Mouse (Mus musculus): ENCODE data around the gene Tceal3. TPM values are rescaled to one million over a fixed set of nuclear protein-coding genes. Genes with fewer than 3 reads are reported as not detected.
"Not testable (repeated sequence)": the region's sequence is repeated elsewhere in the genome, so short reads cannot be mapped to it uniquely, and the experiment has no call there.

The Tceal3 gene
- polyA plus RNA-seq, 1 experiment from 2014 or later: 28.6 TPM

GRCm38 (mm10) chrX:136708782-136709181, 118.1 kb downstream of the Tceal3 start:
- Histone ChIP-seq H3K4me2 (replicated peaks) (peak overlapping the region; percentile 59), H3K4me1 (no peaks in the 10 kb centered on the region; the same call in 1 of the 2 replicates), H3K9ac (peak overlapping the region; percentile 61; the same call in 1 of the 2 replicates), H3K4me3 (peak overlapping the region; percentile 48), H3K27me3 (replicated peaks) (no peaks in the 10 kb centered on the region), H3K9me3 (no peaks in the 10 kb centered on the region), H3K27ac (no peak overlapping the region), H3K36me3 (no peaks in the 10 kb centered on the region)
- WGBS: 15% methylated on average over 14 of the region's 14 CpGs
- ATAC-seq (ENCODE audit: low FRiP score, low read depth): peak; percentile 45; the same call in 1 of the 2 replicates

GRCm38 (mm10) chrX:136714742-136715474, 124.3 kb downstream of the Tceal3 start:
- H3K4me1 ChIP-seq; H3K9me3 ChIP-seq; H3K27ac ChIP-seq; H3K27me3 ChIP-seq (replicated peaks); H3K36me3 ChIP-seq; H3K4me2 ChIP-seq (replicated peaks); H3K4me3 ChIP-seq; H3K9ac ChIP-seq: not testable (repeated sequence)
- WGBS: 35% methylated on average over 3 of the region's 3 CpGs
- peak; percentile 86 for ATAC-seq (ENCODE audit: low FRiP score, low read depth)

Other genes starting within 250 kb of the Tceal3 start
- gene Kir3dl1, start 72.8 kb upstream of the Tceal3 start, polyA plus RNA-seq (2016; fragmentation: Nextera tagmentation; extraction: Ambion mirVana): not detected in 2 replicates
- not detected in 2 replicates for gene Kir3dl2, start 46.8 kb upstream of the Tceal3 start, polyA plus RNA-seq (2016; fragmentation: Nextera tagmentation; extraction: Ambion mirVana)
- 12.0 and 12.2 TPM in 2 replicates for gene Tceal1, start 117.1 kb downstream of the Tceal3 start, polyA plus RNA-seq (2016; fragmentation: Nextera tagmentation; extraction: Ambion mirVana)
- gene Morf4l2, start 152.8 kb downstream of the Tceal3 start, polyA plus RNA-seq (2016; fragmentation: Nextera tagmentation; extraction: Ambion mirVana): 531 and 541 TPM in 2 replicates
- gene Glra4, start 189.3 kb downstream of the Tceal3 start, polyA plus RNA-seq (2016; fragmentation: Nextera tagmentation; extraction: Ambion mirVana): 0.13 and 0.22 TPM in 2 replicates
- 32.7 and 39.4 TPM in 2 replicates for gene Plp1, start 231.8 kb downstream of the Tceal3 start, polyA plus RNA-seq (2016; fragmentation: Nextera tagmentation; extraction: Ambion mirVana)

Measured in neural tube, embryonic 12.5 days (tissue).